Mouse (Mus musculus): ENCODE measurements around the gene Clasp1.
A peak's percentile ranks its signal among the peaks of the same experiment; 100 is the strongest.

DNA sequence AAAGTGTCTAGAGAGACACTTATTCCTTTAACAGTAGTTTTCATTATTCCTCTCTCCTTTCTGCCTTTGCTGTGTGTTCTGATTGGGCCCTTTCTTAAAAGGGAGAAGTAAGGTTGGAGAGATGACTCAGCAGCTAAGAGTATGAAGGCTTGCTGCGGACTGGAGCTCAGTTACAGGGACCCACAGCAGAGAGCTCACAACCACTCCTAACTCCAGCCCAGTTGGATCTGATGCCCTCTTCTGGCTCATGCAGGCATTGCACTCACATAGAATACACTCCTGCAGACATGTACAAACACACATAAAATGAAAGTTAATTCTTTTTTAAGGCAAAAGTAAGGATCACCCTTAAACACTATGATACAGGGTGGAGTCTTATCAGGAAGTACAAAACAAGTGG lies 140.4 kb downstream of the Clasp1 start:
- TF ChIP-seq POLR2A (IDR thresholded peaks at IDR 0.05; ENCODE audit: control insufficient read depth in 1 of 2, insufficient read depth in 1 of 2, low read depth in 1 of 2, low read length in 2 of 2, poor library complexity in 1 of 2) (no peak), CTCF (IDR thresholded peaks at IDR 0.05 in 2 of 3, conservative IDR thresholded peaks at IDR 0.05 in 1 of 3; ENCODE audit: control insufficient read depth in 1 of 3, insufficient read depth in 1 of 3, low read depth in 2 of 3, low read length in 3 of 3, poor library complexity in 1 of 3, severe bottlenecking in 1 of 3) (peak; percentile 33 to 40 (median 34); a peak in 5 of 6 replicates), HCFC1 (IDR thresholded peaks at IDR 0.05; ENCODE audit: low read depth, low read length) (no peak), EP300 (IDR thresholded peaks at IDR 0.05; ENCODE audit: low read depth in 1 of 2, low read length in 2 of 2) (no peak), RCOR1 (IDR thresholded peaks at IDR 0.05; ENCODE audit: low read depth, low read length) (no peak)

All from MEL (cell line).